Mouse (Mus musculus) MEL (cell line): ENCODE measurements around the gene Acp2. TPM values are rescaled to one million over a fixed set of nuclear protein-coding genes. Genes with fewer than 3 reads are reported as not detected.

Experiments used
- DNase-seq: peaks from one replicate; pipeline ENCODE4 v3.0.0; 2011; ENCODE audit warnings: low read depth, low spot score
- H3K27ac ChIP-seq: 2 replicates; pipeline ENCODE4 v1.5.1; 2012; ENCODE audit warnings: low read depth, mild to moderate bottlenecking, control low read depth, low read length, moderate library complexity; ENCODE audit not compliant: control insufficient read depth
- H3K27me3 ChIP-seq, 2 experiments: fragments of 150-350 bp in 1 of 2; sonication (generic) in 1 of 2; 2 replicates each; pipeline ENCODE4 v1.6.1; 2012; ENCODE audit warnings: low read length in 2 of 2, mild to moderate bottlenecking in 2 of 2, improper control_type of control experiment in 1 of 2, moderate library complexity in 1 of 2; ENCODE audit not compliant: insufficient read depth in 2 of 2, control insufficient read depth in 1 of 2
- H3K36me3 ChIP-seq, 2 experiments: 2 replicates each; pipeline ENCODE4 v1.6.1; 2012 to 2014; ENCODE audit warnings: low read length in 2 of 2, improper control_type of control experiment in 1 of 2, inconsistent platforms in 1 of 2, mild to moderate bottlenecking in 1 of 2; ENCODE audit not compliant: insufficient read depth in 2 of 2, control insufficient read depth in 1 of 2
- H3K4me1 ChIP-seq, 2 experiments: fragments of 150-350 bp in 1 of 2; sonication (generic) in 1 of 2; 2 replicates each; pipeline ENCODE4 v1.6.1; 2012; ENCODE audit warnings: low read length in 2 of 2, improper control_type of control experiment in 1 of 2, mild to moderate bottlenecking in 1 of 2; ENCODE audit not compliant: insufficient read depth in 2 of 2, control insufficient read depth in 1 of 2
- H3K4me3 ChIP-seq, 2 experiments: fragments of 150-350 bp in 1 of 2; sonication (generic) in 1 of 2; 2 replicates each; pipeline ENCODE4 v1.5.1; 2012; ENCODE audit warnings: low read depth in 2 of 2, low read length in 2 of 2, mild to moderate bottlenecking in 2 of 2, moderate library complexity in 2 of 2, control low read depth in 1 of 2, improper control_type of control experiment in 1 of 2; ENCODE audit not compliant: control insufficient read depth in 1 of 2, insufficient read depth in 1 of 2
- H3K79me2 ChIP-seq: 2 replicates; pipeline ENCODE4 v1.6.1; 2012; ENCODE audit warnings: mild to moderate bottlenecking, low read length, moderate library complexity; ENCODE audit not compliant: control insufficient read depth, poor library complexity, insufficient read depth
- H3K9ac ChIP-seq: 2 replicates; pipeline ENCODE4 v1.6.1; 2012; ENCODE audit warnings: low read depth, mild to moderate bottlenecking, control low read depth, low read length, moderate library complexity; ENCODE audit not compliant: control insufficient read depth, poor library complexity, severe bottlenecking
- H3K9me3 ChIP-seq: fragments of 150-350 bp; sonication (generic); replicated peaks from 2 replicates; pipeline ENCODE4 v1.6.1; 2012; ENCODE audit warnings: mild to moderate bottlenecking, low read length, improper control_type of control experiment, moderate library complexity; ENCODE audit not compliant: insufficient read depth
- CHD1 ChIP-seq: IDR thresholded peaks from 2 replicates; pipeline ENCODE4 v1.6.1; 2012; ENCODE audit warnings: low read depth, mild to moderate bottlenecking, inconsistent platforms, low read length, improper control_type of control experiment
- CHD2 ChIP-seq: IDR thresholded peaks from 2 replicates; pipeline ENCODE4 v1.6.1; 2011; ENCODE audit warnings: low read length, improper control_type of control experiment
- CTCF ChIP-seq, 3 experiments: IDR thresholded peaks in 2 of 3; conservative IDR thresholded peaks in 1 of 3; 2 replicates each; pipeline ENCODE4 v1.5.1; 2011 to 2012; ENCODE audit warnings: low read length in 3 of 3, low read depth in 2 of 3, mild to moderate bottlenecking in 2 of 3, improper control_type of control experiment in 1 of 3, inconsistent platforms in 1 of 3, mixed read lengths in 1 of 3, moderate library complexity in 1 of 3; ENCODE audit not compliant: control insufficient read depth in 1 of 3, insufficient read depth in 1 of 3, poor library complexity in 1 of 3, severe bottlenecking in 1 of 3
- E2F4 ChIP-seq: IDR thresholded peaks from 2 replicates; pipeline ENCODE4 v1.6.1; 2011; ENCODE audit warnings: low read depth, low read length, improper control_type of control experiment, borderline replicate concordance
- ELF1 ChIP-seq: IDR thresholded peaks from 2 replicates; pipeline ENCODE4 v1.6.1; 2014; ENCODE audit warnings: low read depth, mild to moderate bottlenecking, inconsistent platforms, low read length, improper control_type of control experiment, moderate library complexity
- EP300 ChIP-seq, 2 experiments: IDR thresholded peaks; 2 replicates each; pipeline ENCODE4 v1.6.1; 2011; ENCODE audit warnings: improper control_type of control experiment in 2 of 2, low read length in 2 of 2, low read depth in 1 of 2, mild to moderate bottlenecking in 1 of 2
- ETS1 ChIP-seq: IDR thresholded peaks from 2 replicates; pipeline ENCODE4 v1.6.1; 2012; ENCODE audit warnings: low read depth, mild to moderate bottlenecking, inconsistent platforms, low read length, improper control_type of control experiment, moderate library complexity
- GABPA ChIP-seq: IDR thresholded peaks from 2 replicates; pipeline ENCODE4 v1.6.1; 2012; ENCODE audit warnings: low read depth, mild to moderate bottlenecking, inconsistent platforms, low read length, improper control_type of control experiment, moderate library complexity
- GATA1 ChIP-seq: IDR thresholded peaks from 2 replicates; pipeline ENCODE4 v1.6.1; 2011; ENCODE audit warnings: low read depth, low read length, improper control_type of control experiment
- HCFC1 ChIP-seq: IDR thresholded peaks from 2 replicates; pipeline ENCODE4 v1.6.1; 2012; ENCODE audit warnings: low read depth, mild to moderate bottlenecking, inconsistent platforms, low read length, improper control_type of control experiment, moderate library complexity
- JUND ChIP-seq: IDR thresholded peaks from 2 replicates; pipeline ENCODE4 v1.6.1; 2011; ENCODE audit warnings: low read depth, mild to moderate bottlenecking, improper control_type of control experiment, low read length
- KAT2A ChIP-seq: conservative IDR thresholded peaks from 2 replicates; pipeline ENCODE4 v1.6.1; 2012; ENCODE audit warnings: low read depth, low read length, improper control_type of control experiment, inconsistent platforms
- MAFK ChIP-seq: IDR thresholded peaks from 2 replicates; pipeline ENCODE4 v1.6.1; 2011; ENCODE audit warnings: low read depth, mild to moderate bottlenecking, low read length, improper control_type of control experiment, borderline replicate concordance
- MAX ChIP-seq: IDR thresholded peaks from 2 replicates; pipeline ENCODE4 v1.6.1; 2011; ENCODE audit warnings: low read length, improper control_type of control experiment
- MAZ ChIP-seq: IDR thresholded peaks from 2 replicates; pipeline ENCODE4 v1.6.1; 2012; ENCODE audit warnings: low read depth, mild to moderate bottlenecking, inconsistent platforms, low read length, improper control_type of control experiment
- MEF2A ChIP-seq: IDR thresholded peaks from 2 replicates; pipeline ENCODE4 v1.6.1; 2014; ENCODE audit warnings: low read depth, mild to moderate bottlenecking, inconsistent platforms, low read length, improper control_type of control experiment; ENCODE audit not compliant: poor library complexity, insufficient replicate concordance, severe bottlenecking; ENCODE audit errors: extremely low read depth
- MXI1 ChIP-seq: IDR thresholded peaks from 2 replicates; pipeline ENCODE4 v1.6.1; 2011; ENCODE audit warnings: mild to moderate bottlenecking, low read depth, low read length, improper control_type of control experiment
- MYB ChIP-seq: IDR thresholded peaks from 2 replicates; pipeline ENCODE4 v1.6.1; 2011; ENCODE audit warnings: mild to moderate bottlenecking, low read depth, low read length, improper control_type of control experiment
- MYC ChIP-seq: IDR thresholded peaks from 2 replicates; pipeline ENCODE4 v1.6.1; 2011; ENCODE audit warnings: low read depth, mild to moderate bottlenecking, low read length, improper control_type of control experiment, moderate library complexity
- NELFE ChIP-seq: IDR thresholded peaks from 2 replicates; pipeline ENCODE4 v1.6.1; 2011; ENCODE audit warnings: low read depth, low read length, improper control_type of control experiment
- NRF1 ChIP-seq: IDR thresholded peaks from 2 replicates; pipeline ENCODE4 v1.6.1; 2014; ENCODE audit warnings: low read depth, mild to moderate bottlenecking, inconsistent platforms, low read length, improper control_type of control experiment, moderate library complexity; ENCODE audit not compliant: poor library complexity, insufficient read depth, severe bottlenecking
- POLR2A ChIP-seq, 2 experiments: IDR thresholded peaks; 2 replicates each; pipeline ENCODE4 v1.6.1; 2011 to 2012; ENCODE audit warnings: low read length in 2 of 2, mild to moderate bottlenecking in 2 of 2, control low read depth in 1 of 2, improper control_type of control experiment in 1 of 2, low read depth in 1 of 2, moderate library complexity in 1 of 2; ENCODE audit not compliant: control insufficient read depth in 1 of 2, insufficient read depth in 1 of 2, poor library complexity in 1 of 2
- POLR2AphosphoS2 ChIP-seq: IDR thresholded peaks from 2 replicates; pipeline ENCODE4 v1.6.1; 2011; ENCODE audit warnings: low read length, improper control_type of control experiment
- POLR2AphosphoS5 ChIP-seq: IDR thresholded peaks from 2 replicates; pipeline ENCODE4 v1.6.1; 2012; ENCODE audit warnings: low read depth, borderline replicate concordance, mild to moderate bottlenecking, inconsistent platforms, low read length, moderate library complexity, mixed read lengths
- RAD21 ChIP-seq: IDR thresholded peaks from 2 replicates; pipeline ENCODE4 v1.6.1; 2011; ENCODE audit warnings: mild to moderate bottlenecking, low read depth, low read length, improper control_type of control experiment
- RCOR1 ChIP-seq: IDR thresholded peaks from 2 replicates; pipeline ENCODE4 v1.6.1; 2012; ENCODE audit warnings: low read depth, mild to moderate bottlenecking, inconsistent platforms, low read length, improper control_type of control experiment
- SIN3A ChIP-seq: IDR thresholded peaks from 2 replicates; pipeline ENCODE4 v1.6.1; 2012; ENCODE audit warnings: low read length, improper control_type of control experiment, inconsistent platforms
- SMC3 ChIP-seq: IDR thresholded peaks from 2 replicates; pipeline ENCODE4 v1.6.1; 2011; ENCODE audit warnings: low read depth, low read length, improper control_type of control experiment
- TAL1 ChIP-seq: IDR thresholded peaks from 2 replicates; pipeline ENCODE4 v1.6.1; 2012; ENCODE audit warnings: mild to moderate bottlenecking, inconsistent platforms, low read length, moderate library complexity, mixed read lengths
- TBP ChIP-seq: IDR thresholded peaks from 2 replicates; pipeline ENCODE4 v1.8.0; 2011; ENCODE audit warnings: low read depth, low read length, improper control_type of control experiment
- TCF12 ChIP-seq: IDR thresholded peaks from 2 replicates; pipeline ENCODE4 v1.6.1; 2014; ENCODE audit warnings: low read depth, mild to moderate bottlenecking, inconsistent platforms, low read length, improper control_type of control experiment, moderate library complexity
- UBTF ChIP-seq: IDR thresholded peaks from 2 replicates; pipeline ENCODE4 v1.6.1; 2012; ENCODE audit warnings: low read depth, mild to moderate bottlenecking, inconsistent platforms, low read length, improper control_type of control experiment, moderate library complexity, borderline replicate concordance; ENCODE audit not compliant: insufficient read depth
- USF1 ChIP-seq: IDR thresholded peaks from 2 replicates; pipeline ENCODE4 v1.6.1; 2014; ENCODE audit warnings: low read depth, mild to moderate bottlenecking, inconsistent platforms, low read length, improper control_type of control experiment, moderate library complexity
- USF2 ChIP-seq, 2 experiments: IDR thresholded peaks; 2 replicates each; pipeline ENCODE4 v1.6.1; 2011 to 2012; ENCODE audit warnings: improper control_type of control experiment in 2 of 2, low read length in 2 of 2, borderline replicate concordance in 1 of 2, inconsistent platforms in 1 of 2, low read depth in 1 of 2, mild to moderate bottlenecking in 1 of 2; ENCODE audit not compliant: insufficient read depth in 1 of 2
- ZC3H11A ChIP-seq: IDR thresholded peaks from 2 replicates; pipeline ENCODE4 v1.6.1; 2012; ENCODE audit warnings: low read depth, mild to moderate bottlenecking, inconsistent platforms, low read length, improper control_type of control experiment
- ZKSCAN1 ChIP-seq: IDR thresholded peaks from 2 replicates; pipeline ENCODE4 v1.6.1; 2012; ENCODE audit warnings: low read depth, mild to moderate bottlenecking, inconsistent platforms, low read length, improper control_type of control experiment, moderate library complexity
- ZMIZ1 ChIP-seq: IDR thresholded peaks from 2 replicates; pipeline ENCODE4 v1.6.1; 2012; ENCODE audit warnings: low read depth, mild to moderate bottlenecking, inconsistent platforms, low read length, improper control_type of control experiment, moderate library complexity
- ZNF384 ChIP-seq: IDR thresholded peaks from 2 replicates; pipeline ENCODE4 v1.6.1; 2012; ENCODE audit warnings: low read depth, mild to moderate bottlenecking, inconsistent platforms, low read length, improper control_type of control experiment
- polyA plus RNA-seq, 2 experiments: library from polyadenylated mRNA; stranded (reverse) in 1 of 2; unstranded in 1 of 2; fragments of >175 nt in 1 of 2; fragments of >200 nt in 1 of 2; gene quantifications; 2 replicates each; pipeline versions ENCODE4 v1.2.1 to v1.2.4; 2012; ENCODE audit warnings: low replicate concordance in 2 of 2, low read depth in 1 of 2; ENCODE audit not compliant: insufficient read length in 2 of 2, insufficient read depth in 1 of 2, missing spikeins in 1 of 2
- total RNA-seq: library from RNA; depleted of rRNA; stranded (reverse); fragments of 300-350 nt; gene quantifications from 2 replicates; pipeline ENCODE4 v1.2.3, GENCODE M21; 2012

Acp2 gene
- total and polyA plus RNA-seq, 3 experiments = 7.3 to 11.3 TPM; not detected in 1

DNA sequence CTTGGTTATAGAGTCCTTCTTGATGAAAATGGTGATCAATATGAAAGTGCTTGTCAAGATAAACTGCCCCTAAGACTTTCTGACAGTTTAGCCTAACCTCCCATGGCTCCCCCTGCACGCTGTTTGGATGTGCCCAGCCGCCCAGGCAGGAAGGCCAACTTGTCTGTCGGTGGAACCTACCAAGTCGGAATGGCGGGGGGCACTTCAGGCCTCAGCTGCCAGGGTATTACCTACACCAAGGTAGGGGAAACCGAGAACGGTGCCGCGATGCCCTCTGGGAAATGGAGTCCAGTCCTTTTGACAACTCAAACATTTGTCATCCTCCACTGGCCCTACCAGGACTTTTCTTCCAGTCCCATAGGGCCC lies 19.6 kb upstream of the Acp2 start:
- Histone ChIP-seq H3K4me3 (peak overlapping the region; percentile 74 to 82), H3K27me3 (no peaks in the 10 kb centered on the region), H3K4me1 (peaks cover 7 to 31% of the 10 kb centered on the region in 2 experiments), H3K27ac (peak overlapping the region; percentile 98), H3K79me2 (peaks cover 14% of the 10 kb centered on the region), H3K9ac (peak overlapping the region; percentile 90), H3K9me3 (no peaks in the 10 kb centered on the region), H3K36me3 (peaks cover 3 to 21% of the 10 kb centered on the region in 2 experiments; a peak in 3 of 4 replicates)
- peak; percentile 99 for DNase-seq
- no peak for TF ChIP-seq MAFK
- peak; percentile 29; the same call in 1 of the 2 replicates for TF ChIP-seq TCF12
- 0 out of 2 replicates have a peak, but pooled peaks have one; percentile 36 for TF ChIP-seq TBP
- peak; percentile 74 for TF ChIP-seq ELF1
- TF ChIP-seq NELFE = no peak
- no peak for TF ChIP-seq ZMIZ1
- TF ChIP-seq EP300 (IDR thresholded peaks at IDR 0.05; ENCODE audit: low read depth in 1 of 2, low read length in 2 of 2) = no peak
- TF ChIP-seq USF2 (IDR thresholded peaks at IDR 0.05; ENCODE audit: borderline replicate concordance in 1 of 2, insufficient read depth in 1 of 2, low read depth in 1 of 2, low read length in 2 of 2) = no peak
- peak; percentile 54; the same call in 1 of the 2 replicates for TF ChIP-seq MAX
- TF ChIP-seq MYB = no peak
- no peak for TF ChIP-seq GABPA
- TF ChIP-seq TAL1 = no peak
- TF ChIP-seq E2F4 = no peak
- TF ChIP-seq CHD1 = peak; percentile 100
- TF ChIP-seq MYC = peak; percentile 50; the same call in 1 of the 2 replicates
- no peak for TF ChIP-seq GATA1
- peak; percentile 70; the same call in 1 of the 2 replicates for TF ChIP-seq KAT2A
- TF ChIP-seq ETS1 = no peak; the same call in 1 of the 2 replicates
- no peak for TF ChIP-seq ZKSCAN1
- no peak for TF ChIP-seq POLR2A (IDR thresholded peaks at IDR 0.05; ENCODE audit: control insufficient read depth in 1 of 2, insufficient read depth in 1 of 2, low read depth in 1 of 2, low read length in 2 of 2, poor library complexity in 1 of 2)
- peak; percentile 42 for TF ChIP-seq MAZ
- TF ChIP-seq RAD21 = no peak
- no peak for TF ChIP-seq ZC3H11A
- TF ChIP-seq USF1 = no peak
- TF ChIP-seq CHD2 = no peak
- TF ChIP-seq ZNF384 = no peak
- TF ChIP-seq MXI1 = no peak; the same call in 1 of the 2 replicates
- no peak for TF ChIP-seq UBTF
- TF ChIP-seq CTCF (IDR thresholded peaks at IDR 0.05 in 2 of 3, conservative IDR thresholded peaks at IDR 0.05 in 1 of 3; ENCODE audit: control insufficient read depth in 1 of 3, insufficient read depth in 1 of 3, low read depth in 2 of 3, low read length in 3 of 3, poor library complexity in 1 of 3, severe bottlenecking in 1 of 3) = no peak
- no peak for TF ChIP-seq MEF2A
- peak; percentile 91 for TF ChIP-seq HCFC1
- 0 out of 2 replicates have a peak, but pooled peaks have one; percentile 22 for TF ChIP-seq RCOR1
- no peak for TF ChIP-seq POLR2AphosphoS5
- no peak for TF ChIP-seq NRF1
- TF ChIP-seq JUND = no peak
- peak; percentile 45; the same call in 1 of the 2 replicates for TF ChIP-seq SIN3A
- TF ChIP-seq POLR2AphosphoS2 = no peak
- TF ChIP-seq SMC3 = no peak
